Mouse (Mus musculus): ENCODE results near the gene Socs3. TPM values are rescaled to one million over a fixed set of nuclear protein-coding genes. Genes with fewer than 3 reads are reported as not detected.

Gene Socs3
- polyA plus RNA-seq, 1 experiment from 2014 or later, result 2.0 TPM

Small RNA genes lying within 50 kb of the gene (microRNA-seq; reads per million reads assigned to microRNA genes)
- not detected for gene Mir6933

Other genes with a start within 250 kb of the Socs3 start
- gene Tmc8, start 188.0 kb downstream of the Socs3 start, polyA plus RNA-seq (2014; fragmentation: Nextera tagmentation; extraction: Ambion mirVana), result 1.6 and 2.1 TPM in 2 replicates
- 18.2 and 22.5 TPM in 2 replicates for gene Tmc6, start 187.8 kb downstream of the Socs3 start, polyA plus RNA-seq (2014; fragmentation: Nextera tagmentation; extraction: Ambion mirVana)
- gene 6030468B19Rik, start 172.4 kb downstream of the Socs3 start, polyA plus RNA-seq (2014; fragmentation: Nextera tagmentation; extraction: Ambion mirVana), result 0.19 and 0.44 TPM in 2 replicates
- 0.71 and 1.0 TPM in 2 replicates for gene Gm20708, start 160.4 kb downstream of the Socs3 start, polyA plus RNA-seq (2014; fragmentation: Nextera tagmentation; extraction: Ambion mirVana)
- gene Syngr2, start 160.4 kb downstream of the Socs3 start, polyA plus RNA-seq (2014; fragmentation: Nextera tagmentation; extraction: Ambion mirVana), result 99.4 and 102 TPM in 2 replicates
- gene Afmid, start 144.1 kb downstream of the Socs3 start, polyA plus RNA-seq (2014; fragmentation: Nextera tagmentation; extraction: Ambion mirVana), result 18.7 and 20.8 TPM in 2 replicates
- gene Tk1, start 144.0 kb downstream of the Socs3 start, polyA plus RNA-seq (2014; fragmentation: Nextera tagmentation; extraction: Ambion mirVana), result 98.0 and 100 TPM in 2 replicates
- 227 and 240 TPM in 2 replicates for gene Birc5, start 120.8 kb downstream of the Socs3 start, polyA plus RNA-seq (2014; fragmentation: Nextera tagmentation; extraction: Ambion mirVana)
- gene Tmem235, start 109.3 kb downstream of the Socs3 start, polyA plus RNA-seq (2014; fragmentation: Nextera tagmentation; extraction: Ambion mirVana), result not detected in 2 replicates
- 4.9 and 5.6 TPM in 2 replicates for gene Tha1, start 96.6 kb downstream of the Socs3 start, polyA plus RNA-seq (2014; fragmentation: Nextera tagmentation; extraction: Ambion mirVana)
- gene Pgs1, start 16.2 kb upstream of the Socs3 start, polyA plus RNA-seq (2014; fragmentation: Nextera tagmentation; extraction: Ambion mirVana), result 23.1 TPM in 2 replicates
- gene Dnah17, start 160.6 kb upstream of the Socs3 start, polyA plus RNA-seq (2014; fragmentation: Nextera tagmentation; extraction: Ambion mirVana), result 0.11 and 0.23 TPM in 2 replicates

Data from heart, embryonic 14.5 days (tissue).